Mouse (Mus musculus) cerebellum, adult 11 months (tissue): ENCODE results near the gene Kcnc4.

Experiments used
- DNase-seq: peaks from one replicate; pipeline ENCODE4 v3.0.0; 2022

Kcnc4 gene

DNA sequence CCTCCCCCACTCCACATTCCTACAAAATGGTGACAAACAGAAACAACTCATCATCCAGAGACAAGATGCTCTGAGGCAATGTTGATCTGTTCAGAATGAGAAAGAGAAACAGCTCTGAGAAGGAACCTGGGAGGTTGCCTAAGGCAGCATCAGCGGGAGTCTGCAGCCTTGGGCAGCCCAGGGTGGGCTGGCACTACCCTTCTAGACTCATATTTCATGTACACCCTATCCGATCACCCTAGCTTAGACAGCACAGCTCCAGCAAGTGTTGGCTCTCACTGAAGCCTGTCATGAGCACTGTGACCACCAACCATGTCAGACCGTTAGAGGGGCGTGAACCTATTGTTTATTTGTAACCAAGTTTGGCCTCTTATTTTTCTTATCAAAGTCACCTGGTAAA lies 5.1 kb downstream of the Kcnc4 start:
- no peak for DNase-seq

DNA sequence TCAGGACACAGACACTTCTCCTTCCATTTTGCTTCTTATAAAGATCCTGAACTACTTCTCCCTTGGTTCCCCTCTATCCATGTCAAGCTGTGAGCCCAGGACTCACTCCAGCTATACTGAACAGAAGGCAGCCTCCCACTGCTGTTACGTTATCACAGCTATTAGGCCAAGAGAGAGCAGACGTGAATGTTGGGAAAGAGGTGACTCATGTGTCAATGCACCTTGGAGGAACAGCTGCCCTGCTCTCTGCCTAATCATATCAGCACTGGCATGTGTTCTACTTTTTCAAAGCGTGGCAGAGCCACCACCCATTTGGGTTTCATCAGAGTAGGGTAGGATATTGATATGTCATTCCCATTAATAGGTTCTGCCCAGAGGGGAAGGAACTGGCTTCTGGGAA lies 12.5 kb downstream of the Kcnc4 start:
- DNase-seq, result no peak

DNA sequence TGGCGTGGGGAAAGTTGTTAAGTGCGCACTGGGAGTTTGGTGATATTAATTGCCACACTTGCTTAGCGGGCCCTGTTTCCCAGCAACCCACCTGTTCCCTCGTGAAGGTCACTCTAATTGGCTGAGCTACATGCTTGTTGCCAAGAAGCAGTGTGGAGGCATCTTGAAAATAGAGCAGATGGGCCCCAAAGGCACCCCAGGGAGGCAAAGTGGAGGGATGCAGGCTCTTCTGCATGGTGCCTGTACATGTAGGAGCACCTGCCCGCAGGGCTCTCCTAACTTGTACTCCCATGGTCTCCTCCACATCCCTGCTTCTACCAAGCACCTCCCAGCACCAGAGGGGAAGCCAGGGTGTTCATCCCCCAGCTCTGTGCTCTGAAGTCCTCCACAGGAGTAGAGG lies 15.5 kb downstream of the Kcnc4 start:
- DNase-seq, result no peak

DNA sequence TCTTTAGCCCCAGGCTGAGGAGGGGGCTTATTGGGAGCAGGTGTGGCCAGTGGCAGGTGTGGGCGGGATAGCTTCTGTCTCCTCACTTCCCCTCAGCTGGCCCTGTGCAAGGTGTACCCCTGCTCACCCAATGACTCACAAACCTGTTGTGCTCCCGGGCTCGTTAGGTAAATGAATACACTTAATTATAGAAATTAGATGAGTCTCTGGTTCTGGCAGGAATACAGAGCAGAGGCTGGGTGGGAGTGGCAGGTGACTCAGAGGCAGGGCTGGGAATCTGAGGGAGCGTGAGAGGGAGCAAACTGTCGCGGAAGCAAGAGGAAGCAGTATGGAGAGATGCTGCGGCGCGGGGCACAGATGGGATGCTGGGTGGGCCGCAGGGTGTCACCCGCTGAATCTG lies 17.2 kb downstream of the Kcnc4 start:
- no peak for DNase-seq

DNA sequence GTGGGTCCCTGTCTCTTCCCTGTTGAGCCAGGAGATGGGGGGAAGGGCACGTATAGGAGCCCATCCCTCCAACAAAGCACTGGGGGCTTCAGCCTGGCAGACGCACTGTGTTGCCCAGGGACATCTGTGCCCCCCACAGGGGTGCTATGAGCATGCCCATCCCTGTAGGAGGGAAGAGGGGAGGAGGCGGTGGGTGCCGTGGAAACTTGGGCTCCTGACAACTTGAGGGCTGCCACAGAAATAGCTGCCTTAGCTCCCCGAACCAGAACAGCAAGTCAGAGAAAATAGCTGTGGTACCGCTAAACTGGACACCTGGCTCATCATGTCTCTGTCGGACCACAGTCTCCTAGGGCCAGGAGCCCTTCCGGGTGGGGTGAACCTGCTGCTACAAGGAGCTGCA lies 18.0 kb downstream of the Kcnc4 start:
- no peak for DNase-seq

DNA sequence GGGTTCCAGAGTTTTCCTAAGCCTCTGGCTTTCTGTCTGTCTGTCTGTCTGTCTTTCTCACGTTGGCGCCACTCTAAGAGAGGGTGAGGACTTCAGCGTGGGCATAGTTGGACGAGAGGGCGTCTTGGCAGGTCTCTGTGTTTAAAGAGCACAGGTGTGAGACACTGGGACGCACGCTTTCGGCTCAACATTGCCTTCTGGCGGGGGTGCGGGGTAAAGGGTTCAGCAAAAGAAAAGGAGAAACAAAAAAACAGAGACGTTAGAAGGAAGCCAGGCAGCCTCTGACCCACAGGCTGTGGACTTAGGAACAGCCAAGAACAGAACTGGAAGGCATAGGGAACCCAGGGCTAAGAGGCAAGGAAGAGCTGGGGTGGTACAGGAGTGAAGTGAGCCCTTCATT lies 20.1 kb downstream of the Kcnc4 start:
- no peak for DNase-seq

DNA sequence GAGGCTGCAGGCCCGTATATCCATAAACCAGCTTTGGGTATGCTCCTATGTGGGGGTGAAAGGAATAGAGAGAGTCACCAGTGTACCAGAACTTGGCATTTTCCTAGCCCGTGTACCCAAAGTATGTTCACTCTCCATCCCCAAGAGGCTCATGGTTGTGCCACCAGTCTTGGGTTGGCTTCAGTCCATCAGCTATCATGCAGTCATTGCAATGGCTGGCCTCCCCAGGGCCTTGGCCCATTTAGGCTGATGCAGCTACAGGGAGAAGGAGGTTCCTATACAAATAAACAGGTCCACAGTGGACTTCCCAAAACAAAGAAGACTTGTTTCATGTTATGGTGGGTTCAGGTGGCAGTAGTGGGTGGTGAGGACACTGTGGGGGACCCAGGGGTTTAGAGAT lies 21.7 kb downstream of the Kcnc4 start:
- DNase-seq, result no peak

DNA sequence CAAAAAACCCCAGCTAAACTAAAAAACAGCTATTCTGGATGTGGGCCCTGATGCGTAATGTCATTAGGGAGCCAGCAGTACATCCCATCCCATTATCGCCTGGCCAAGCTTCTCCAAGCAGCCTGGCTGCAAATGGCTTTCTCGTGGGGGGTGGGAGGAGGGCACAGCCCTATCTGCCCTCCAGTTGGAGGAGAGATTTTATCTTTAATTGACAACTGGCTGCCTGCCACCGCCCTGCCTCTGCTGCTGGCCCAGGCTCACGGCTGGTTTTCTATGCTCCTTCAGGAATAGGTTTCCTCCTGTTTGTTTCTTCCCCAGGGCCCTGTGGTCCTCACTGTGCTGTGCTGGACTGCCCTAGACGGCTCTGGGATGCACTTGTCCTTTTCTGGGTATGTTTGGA lies 22.9 kb downstream of the Kcnc4 start:
- no peak for DNase-seq

DNA sequence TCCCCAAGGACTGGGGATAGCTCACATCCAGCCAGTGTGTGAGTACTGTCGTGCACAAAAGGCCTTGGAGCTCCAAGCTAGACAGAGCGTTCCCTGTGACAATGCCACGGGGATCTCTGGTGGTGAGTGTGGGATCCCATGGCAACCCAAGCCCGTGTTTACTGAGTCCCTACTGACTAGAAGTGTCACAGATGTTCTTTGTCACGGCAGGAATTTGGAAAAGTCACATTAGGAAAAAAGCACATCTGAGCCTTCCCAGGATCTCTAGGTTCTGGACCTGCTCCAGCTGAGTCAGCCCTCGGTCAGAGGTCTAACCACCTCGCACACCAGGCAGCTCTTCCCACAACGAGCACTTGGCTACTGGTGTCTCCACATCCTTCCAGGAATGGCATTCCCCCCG lies 25.7 kb downstream of the Kcnc4 start:
- no peak for DNase-seq

DNA sequence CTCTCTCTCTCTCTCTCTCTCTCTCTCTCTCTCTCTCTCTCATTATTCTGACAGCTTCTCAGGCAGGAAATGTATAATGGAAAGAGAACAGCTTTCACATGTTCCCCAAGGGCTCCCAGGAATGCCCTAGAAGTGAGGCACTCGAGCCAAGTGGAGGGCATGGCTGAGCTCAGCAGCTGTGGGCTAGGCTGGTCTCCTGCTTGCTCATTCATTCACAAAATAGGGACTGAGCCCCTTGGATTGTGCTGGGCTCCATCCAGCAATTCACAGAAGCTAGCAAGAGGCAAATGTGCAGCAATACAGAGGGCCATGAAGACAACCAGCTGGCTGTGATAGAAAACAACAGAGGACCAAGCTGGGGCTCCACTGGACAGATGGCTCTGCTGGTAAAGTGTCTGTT lies 28.1 kb downstream of the Kcnc4 start:
- no peak for DNase-seq

DNA sequence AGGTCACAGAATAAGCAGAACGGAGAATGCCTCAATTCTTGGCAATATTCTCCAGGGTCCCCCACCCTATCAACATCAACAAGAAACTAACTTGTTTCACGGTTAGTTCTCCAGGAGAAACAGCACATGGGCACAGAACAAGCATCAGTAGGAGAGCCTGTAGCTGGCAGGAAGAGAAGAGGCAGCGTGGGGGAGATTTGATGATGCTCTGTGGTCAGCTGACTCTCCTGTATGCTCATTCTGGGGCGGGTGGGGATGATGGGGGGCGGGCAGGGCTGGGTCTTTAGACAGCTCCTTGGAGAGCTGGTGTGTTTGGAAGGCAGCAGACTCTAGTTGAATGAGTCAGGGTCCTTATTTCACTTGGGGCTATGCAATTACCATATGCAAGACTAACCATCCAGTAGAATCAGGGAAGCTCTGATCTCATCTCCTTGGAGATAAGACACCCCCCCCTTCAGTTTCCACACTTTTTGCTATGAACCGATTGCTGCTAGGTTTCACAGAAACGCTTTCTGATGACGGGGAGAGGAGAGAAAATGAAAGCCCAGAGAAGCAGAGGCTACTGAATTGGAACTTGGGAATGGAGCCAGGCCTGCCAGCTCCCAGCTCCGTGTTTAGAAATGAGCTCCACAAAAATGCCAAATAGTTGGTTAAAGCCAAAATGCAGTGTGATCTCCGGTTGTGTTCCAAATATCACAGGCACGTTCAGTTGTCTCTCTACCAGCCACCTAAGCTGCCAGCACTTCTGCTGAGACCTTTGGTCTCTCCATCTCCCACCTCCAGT lies 34.9 kb downstream of the Kcnc4 start:
- no peak for DNase-seq

DNA sequence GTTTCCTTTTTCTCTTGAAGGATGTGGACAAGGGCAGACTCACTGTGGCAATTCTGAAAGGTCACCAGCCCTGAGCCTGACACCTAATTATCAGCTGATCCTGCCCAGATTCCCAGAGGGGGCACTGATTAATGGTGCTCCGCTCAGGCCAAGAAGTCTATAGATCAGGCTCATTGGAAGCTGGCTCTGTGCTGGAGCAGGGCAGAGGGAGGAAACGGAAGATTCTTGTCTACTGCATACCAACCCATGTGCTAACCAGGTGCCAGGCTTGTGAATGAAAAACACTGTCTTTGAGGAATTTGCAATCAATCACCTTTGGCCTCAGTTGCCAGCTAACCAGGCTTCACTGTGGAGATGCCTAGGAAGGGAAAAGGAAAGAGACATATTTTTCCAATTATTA lies 39.2 kb downstream of the Kcnc4 start:
- DNase-seq, result no peak

DNA sequence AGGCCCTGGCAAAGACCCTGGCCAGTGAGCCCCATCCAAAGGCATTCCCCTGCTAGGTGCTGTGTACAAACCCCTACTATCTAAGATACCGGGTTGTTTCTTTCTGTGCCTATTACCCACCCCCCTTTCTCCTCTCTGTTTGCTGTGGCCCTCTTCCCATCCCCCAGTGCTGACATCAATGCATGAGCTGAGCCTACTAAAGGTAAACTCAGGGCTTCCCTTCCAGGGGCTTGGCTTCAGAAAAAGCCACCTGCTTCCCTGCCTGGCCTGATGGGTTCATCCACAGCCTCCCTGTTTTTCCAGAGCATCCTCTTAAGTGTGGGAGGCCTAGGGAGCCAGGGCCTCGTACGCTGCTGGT lies 42.1 kb downstream of the Kcnc4 start:
- DNase-seq, result no peak

DNA sequence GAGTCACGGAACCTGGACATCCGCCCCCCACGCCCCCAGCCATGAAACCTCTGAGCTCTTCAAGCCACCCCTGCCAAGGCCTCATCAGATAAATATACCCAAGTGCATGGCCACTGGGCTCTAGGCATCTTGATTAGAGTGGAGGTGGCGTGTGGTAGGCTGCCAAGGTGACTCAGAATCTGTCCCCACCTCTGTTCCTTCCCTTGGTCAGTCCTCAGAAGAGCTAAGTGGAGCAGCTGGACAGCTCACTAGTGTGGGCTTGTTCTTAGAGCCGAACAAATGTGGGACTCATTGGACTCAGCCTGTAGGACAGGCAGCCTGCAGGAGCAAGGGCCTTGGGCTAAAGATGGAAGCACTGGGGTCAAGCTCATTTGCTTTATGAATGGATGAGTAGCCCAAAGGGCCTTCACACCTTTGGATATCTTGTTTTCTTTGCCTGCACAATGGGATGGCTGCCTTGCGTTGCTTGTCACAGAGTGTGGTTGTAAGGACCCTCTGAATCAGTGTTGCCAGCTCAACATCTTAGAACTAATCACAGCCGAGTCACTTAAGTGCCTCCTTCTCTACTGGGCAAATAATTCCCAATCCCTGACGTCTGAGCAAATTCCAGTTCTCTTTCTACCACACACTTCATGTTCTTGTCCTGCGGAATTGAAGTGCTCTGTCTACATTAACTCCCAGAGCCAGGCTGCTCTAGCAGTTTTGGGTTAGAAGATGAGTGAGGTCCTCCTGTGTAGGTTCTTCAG lies 42.6 kb downstream of the Kcnc4 start:
- DNase-seq, result no peak

DNA sequence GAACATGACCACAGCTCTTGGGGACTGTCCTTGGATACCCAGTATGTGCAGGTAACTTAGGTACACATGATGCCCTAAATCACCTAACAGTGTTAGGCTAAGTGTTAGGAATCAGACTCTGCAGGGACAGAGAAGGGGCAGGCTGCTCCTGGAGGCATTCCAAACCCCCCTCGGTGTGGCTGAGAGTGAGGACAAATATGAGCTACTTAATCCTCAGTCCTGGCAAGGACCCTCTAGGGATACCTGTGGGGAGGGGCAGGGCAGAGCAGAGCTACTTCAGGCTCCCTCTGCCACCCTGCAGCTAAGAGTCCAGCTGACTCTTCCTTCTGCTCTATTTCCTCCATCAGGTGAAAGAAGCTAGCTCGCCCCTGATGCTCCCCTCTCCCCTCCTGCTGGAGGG lies 46.3 kb downstream of the Kcnc4 start:
- DNase-seq, result peak; percentile 76

DNA sequence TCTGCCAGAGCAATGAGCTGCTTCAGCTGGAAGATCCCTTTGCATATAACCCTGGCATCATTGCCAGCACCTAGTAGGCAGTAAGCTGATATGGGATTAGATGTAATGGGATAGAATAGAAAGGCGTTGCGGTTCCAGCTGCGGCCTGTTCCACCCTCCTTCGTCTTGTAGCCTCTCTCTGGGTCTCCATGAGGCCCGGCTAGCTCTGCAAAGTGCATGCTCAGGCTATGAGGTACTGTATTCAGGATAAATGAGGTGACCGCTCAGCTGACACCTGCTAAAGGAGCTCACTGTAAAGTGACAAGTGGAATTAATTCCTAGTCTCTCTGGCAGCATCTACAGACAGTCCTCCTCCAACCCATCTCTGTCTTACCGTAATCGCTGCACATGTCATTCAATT lies 46.8 kb downstream of the Kcnc4 start:
- no peak for DNase-seq

DNA sequence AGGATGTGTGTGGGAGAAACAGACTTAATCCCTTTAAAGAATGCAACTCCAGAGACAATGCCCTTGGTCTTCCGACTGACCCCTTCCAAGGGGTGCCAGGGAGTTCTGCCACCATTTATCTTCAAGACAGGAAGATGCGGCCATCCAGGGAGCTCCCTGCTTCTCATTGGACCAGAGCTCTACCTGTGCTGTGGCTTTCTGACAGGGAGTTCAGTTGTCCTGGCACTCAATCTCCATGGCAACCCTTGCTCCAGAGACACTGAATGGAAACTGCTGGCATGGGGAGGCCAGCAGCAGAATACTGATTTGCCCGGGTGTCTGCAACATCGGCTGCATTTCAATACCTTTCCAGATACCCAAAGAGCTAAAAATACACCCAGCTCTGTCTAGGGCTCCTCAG lies 47.7 kb downstream of the Kcnc4 start:
- no peak for DNase-seq

DNA sequence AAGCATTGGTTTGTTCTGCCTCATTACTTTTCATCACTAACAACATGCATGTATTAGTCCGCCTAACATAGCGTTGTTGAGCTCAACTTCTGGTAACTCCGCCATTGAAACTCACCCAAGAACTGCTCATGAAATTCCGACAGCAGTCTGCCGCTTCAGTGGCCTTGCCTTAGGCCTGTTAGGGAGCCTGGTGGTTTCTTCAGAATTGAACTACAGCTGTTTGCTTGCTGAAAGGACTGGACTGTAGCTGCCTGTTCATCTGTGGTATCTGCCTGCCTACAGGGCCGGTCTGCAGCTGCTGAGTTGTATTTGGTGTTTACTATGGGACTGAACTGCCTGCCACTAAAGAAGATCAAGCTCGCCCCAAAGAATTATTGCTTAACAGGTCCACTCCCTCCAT lies 58.0 kb downstream of the Kcnc4 start:
- no peak for DNase-seq

DNA sequence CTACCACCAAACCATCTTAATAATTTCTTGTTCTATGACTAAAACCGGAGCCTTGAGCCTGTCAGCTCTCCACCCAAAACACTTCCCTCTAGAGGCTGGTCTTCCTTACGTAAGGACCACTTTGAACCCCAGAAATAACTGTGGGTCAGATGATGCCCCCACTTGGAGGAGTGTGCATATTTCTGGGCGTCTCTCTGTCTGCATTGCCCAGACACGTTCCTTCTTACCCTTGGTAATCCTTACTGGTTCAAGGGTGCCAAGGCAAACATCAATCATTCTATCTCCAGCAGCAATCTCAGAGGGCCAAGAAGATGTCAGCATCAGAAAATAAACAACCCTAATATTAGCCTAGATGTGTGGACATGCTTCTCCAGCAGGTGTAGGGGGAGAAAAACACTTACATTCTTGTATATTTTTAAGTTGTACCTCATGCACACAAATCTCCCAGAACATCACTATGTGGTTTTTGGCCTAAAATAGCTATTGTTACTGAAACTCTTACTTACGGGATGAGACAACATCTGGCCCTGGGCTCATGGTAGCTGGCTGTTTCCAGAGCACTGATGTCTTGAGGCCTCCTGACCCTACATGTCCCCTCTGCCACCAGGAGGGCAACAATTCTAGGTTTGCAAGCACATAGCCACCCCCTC lies 59.2 kb downstream of the Kcnc4 start:
- no peak for DNase-seq

DNA sequence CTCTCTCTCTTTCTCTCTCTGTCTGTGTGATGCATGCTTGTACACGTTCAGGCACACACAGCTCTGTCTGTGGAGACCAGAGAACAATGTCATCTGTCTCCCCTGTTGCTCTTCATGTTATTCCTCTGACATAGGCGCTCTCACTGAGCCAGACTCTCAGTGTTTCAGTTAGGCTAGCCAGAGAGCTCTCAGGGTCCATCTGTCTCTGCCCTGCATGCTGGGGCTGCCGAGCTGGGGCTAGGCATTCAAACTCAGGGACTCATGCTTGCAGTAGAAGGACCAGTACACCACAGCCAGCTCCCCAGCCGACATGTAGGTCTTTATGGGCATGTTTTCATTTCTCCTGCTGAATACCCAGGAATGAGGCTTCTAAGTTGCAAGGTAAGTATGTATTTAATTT lies 68.2 kb downstream of the Kcnc4 start:
- DNase-seq, result no peak
